Mouse (Mus musculus): ENCODE data around the gene Anxa3.

DNA sequence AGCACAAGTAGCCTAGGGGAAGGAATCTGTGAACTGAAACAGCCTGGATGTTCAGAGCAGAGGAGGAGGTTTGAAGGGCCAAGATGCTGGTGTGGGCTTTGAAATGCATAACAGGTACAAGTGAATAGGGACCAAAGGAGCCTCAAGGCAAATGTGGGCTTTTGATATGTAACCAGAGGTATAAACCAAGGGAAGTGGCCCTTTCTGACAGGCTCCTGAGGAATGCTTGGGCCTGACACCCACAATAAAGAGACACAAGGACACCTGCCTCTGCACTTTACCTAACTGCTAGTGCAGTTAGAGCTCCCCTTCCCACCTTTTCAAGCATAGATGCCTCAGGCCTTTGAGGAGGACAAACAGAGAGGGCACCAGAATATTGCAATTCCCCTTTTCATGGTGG, 54.8 kb downstream of the Anxa3 start:
- TF ChIP-seq GATA1 (IDR thresholded peaks at IDR 0.05; ENCODE audit: borderline replicate concordance, low read length): no peak
- no peak for TF ChIP-seq FLI1 (IDR thresholded peaks at IDR 0.05; ENCODE audit: low read length)

All from megakaryocyte, embryonic 14.5 days (primary cell).